Mouse (Mus musculus): ENCODE measurements at regions not wholly inside any gene's neighbourhood (a gene's known extent, or its start where the extent isn't known, plus 50 kb on each side); places are given as distances from the start of the nearest gene placed in this dataset.

DNA sequence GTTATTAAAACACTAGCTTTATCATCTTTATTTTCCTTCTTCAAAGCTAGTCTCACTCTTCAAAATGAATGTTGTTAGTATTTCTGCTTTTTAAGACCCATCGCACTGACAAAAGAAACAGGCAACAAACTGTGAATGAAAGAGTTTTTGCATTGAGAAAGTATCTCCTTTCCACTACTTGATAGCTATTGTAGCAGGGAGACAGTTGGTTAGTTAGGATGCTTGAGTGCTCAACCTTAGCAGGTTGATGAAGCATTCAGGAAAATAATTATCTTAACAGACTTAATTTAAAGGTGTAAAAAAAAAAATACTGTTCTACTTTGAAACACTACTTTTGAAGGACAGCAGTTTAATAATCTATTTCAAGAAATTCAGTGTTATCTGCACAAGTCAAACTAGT is 305.9 kb downstream of the Fgf10 start:
- TF ChIP-seq CTCF (IDR thresholded peaks at IDR 0.05; ENCODE audit: low read depth): no peak
- no peak for TF ChIP-seq EP300 (IDR thresholded peaks at IDR 0.05; ENCODE audit: low read depth)

Data from heart, postnatal 0 days (tissue).